Mouse (Mus musculus) CH12F3 (cell line): Measurements from ENCODE around the gene Ttc1.

Source experiments
- in situ Hi-C: fragments of 300-500 bp; cut with MboI; formaldehyde crosslinking; loops from 2 replicates; pipeline ENCODE4 v1.14.3; 2020; ENCODE audit warnings: low sequenced_read_pairs

Gene Ttc1

DNA sequence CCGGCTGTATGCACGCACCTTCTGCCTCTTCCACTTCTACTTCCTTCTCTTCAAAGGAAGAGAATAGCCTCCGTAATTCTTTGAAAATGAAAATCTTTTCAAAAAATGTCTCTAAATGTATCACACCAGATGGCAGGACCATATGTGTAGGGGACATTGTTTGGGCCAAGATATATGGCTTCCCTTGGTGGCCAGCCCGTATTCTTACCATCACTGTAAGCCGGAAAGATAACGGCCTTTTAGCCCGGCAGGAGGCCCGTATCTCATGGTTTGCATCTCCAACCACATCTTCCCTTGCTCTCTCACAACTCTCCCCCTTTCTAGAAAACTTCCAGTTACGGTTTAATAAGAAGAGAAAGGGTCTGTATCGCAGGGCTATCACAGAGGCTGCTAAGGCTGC, 42.1 kb downstream of the Ttc1 start:
- in situ Hi-C loops, result no loop called here

GRCm38 (mm10) chr11:43703552-43703951, 44.3 kb downstream of the Ttc1 start:
- in situ Hi-C loops, result no loop called here

- in situ Hi-C loops, result no loop called here
These were observed 47.5 kb downstream of the Ttc1 start for GRCm38 (mm10) chr11:43700291-43700690.

DNA sequence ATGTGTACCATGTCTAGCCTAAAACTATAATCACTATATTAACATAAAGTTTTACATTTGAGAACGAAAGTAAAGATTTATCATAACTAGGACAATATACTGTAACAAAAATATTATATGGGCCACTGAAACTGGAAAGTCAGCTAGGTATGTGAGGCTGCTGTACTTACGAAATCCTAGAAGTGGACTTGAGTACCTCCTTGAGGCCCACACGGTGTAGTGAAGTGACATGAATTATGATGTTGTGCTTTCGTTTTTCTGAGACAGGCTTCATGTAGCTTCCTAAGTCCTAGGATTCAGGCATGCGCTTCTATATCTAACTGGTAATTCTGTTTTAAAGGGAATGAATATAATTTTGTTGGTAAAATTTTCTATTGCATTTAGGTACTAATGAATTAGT, 49.2 kb downstream of the Ttc1 start:
- in situ Hi-C loops, result no loop called here

DNA sequence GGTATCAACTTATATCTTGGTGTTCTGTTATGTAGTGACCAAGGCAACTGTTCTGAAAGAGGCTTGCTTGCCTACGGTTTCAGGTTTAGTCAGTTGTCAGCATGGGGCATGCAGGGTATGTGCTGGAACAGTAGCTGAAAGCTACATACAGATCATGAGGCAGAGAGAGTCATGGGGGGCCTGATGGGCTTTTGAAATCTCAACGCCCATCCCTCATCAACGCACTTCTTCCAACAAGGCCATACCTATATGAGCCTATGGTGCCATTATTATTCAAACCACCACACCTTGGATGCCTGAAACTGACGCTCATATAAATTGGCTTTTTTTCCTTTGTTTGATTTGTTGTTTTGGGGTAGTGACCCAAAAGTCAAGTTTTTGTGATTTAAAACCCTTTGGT, 51.2 kb downstream of the Ttc1 start:
- in situ Hi-C loops, result no loop called here

DNA sequence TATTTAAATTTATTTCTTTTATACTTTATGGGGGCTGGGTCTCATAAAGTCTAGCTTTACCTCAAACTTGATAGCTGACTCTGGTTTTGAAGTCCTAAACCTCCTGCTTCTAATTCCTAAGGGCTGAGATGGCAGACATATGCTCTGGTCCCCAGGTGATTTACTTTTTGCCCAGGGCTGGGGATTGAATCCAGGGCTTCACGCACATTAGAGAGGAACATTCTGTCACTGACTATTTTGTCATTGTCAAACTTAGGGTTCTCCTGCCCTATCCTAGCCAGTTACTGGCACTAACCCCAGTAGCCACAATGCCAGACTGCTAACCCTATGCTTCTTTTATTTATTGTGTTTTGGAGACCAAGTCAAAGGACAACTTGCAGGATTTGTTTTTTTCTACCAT, 59.0 kb downstream of the Ttc1 start:
- in situ Hi-C loops, result no loop called here

DNA sequence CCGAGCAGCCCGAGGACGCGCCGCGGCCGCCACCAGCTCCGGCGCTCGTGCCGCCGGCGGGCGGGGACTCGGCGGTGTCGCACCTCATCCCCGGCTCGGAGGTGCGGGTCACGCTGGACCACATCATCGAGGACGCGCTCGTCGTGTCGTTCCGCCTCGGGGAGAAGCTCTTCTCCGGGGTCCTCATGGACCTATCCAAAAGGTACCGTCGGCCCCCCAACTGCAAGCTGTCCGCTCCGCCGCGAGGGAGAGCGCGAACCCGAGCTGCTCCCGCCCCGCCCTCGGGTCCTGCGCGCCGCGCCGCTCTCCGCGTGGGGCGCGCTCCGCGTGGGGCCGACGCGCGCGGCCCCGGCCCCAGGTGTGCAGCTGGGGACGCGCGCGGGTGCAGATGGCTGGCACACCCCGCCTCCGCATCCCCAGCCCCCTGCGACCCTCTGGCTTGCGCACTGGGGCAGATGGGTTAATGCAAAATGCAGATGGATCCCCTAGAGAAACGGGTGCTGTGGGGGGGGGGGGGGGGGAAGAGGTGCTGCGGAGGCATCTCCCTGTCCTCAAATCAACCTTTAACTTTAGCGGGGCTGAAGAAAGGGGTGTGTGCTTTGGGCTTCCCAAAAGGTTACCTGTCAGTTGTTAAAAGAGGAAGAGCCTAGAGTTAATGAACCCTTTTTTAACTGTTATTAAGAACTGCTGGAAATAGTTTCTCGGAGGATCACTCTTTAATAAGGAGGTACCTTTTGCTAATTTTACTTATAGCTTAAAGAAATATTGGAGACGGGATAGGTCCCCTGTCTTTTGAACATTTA, 65.2 kb downstream of the Ttc1 start:
- in situ Hi-C loops, result no loop called here

DNA sequence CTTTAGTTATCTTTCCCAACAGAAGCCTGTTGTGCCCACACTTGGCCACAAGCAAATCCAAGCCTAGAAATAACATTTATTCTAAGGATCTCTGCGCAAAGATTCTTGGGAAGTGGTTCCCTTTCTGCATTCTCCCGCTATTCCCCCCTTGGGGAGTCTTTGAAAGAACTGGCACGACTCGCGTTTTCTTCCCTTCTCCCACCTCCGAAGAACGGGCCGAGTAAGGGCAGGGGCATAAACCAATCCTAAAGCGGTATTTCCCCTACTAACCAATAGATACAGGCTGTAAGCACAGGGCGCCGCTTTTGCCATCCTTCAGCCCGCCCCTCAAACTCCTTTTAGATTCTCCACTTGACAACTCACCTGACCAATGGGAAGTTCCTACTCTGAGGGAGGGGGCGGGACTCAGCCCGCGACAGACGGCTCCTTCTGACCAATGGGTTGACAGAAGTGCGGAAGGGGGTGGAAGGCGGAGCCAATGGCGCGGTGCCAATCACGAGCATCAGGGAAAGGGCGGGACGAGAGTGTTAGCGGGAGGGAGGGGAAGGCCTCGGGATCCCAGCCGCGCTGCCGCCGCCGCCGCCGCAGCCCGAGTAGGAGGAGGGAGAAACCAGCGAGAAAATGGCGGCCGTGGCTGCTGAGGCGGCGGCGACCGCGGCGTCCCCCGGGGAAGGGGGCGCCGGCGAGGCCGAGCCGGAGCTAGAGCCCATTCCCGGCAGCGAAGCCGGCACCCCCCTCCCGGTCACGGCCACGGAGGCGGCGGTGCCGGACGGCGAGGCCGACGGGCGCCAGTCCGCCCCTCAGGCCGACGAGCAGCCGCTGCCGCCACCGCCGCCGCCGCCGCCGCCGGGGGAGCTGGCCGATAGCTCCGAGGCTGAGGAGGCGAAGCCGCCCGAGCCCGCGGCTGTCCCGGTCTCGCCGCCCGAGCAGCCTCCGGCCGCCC, 66.1 kb downstream of the Ttc1 start, which contains the start of gene Pwwp2a:
Gene Pwwp2a, plus strand, starts transcription at position 527 of the 943 bp plus-strand sequence.
- in situ Hi-C loops, result no loop called here
